Mouse (Mus musculus) T-cell, adult 2 months (primary cell): ENCODE results near the gene B4galt3.

Source experiments
- DNase-seq: peaks from one replicate; pipeline ENCODE4 v3.0.0; 2022; ENCODE audit warnings: low spot score

The B4galt3 gene

DNA sequence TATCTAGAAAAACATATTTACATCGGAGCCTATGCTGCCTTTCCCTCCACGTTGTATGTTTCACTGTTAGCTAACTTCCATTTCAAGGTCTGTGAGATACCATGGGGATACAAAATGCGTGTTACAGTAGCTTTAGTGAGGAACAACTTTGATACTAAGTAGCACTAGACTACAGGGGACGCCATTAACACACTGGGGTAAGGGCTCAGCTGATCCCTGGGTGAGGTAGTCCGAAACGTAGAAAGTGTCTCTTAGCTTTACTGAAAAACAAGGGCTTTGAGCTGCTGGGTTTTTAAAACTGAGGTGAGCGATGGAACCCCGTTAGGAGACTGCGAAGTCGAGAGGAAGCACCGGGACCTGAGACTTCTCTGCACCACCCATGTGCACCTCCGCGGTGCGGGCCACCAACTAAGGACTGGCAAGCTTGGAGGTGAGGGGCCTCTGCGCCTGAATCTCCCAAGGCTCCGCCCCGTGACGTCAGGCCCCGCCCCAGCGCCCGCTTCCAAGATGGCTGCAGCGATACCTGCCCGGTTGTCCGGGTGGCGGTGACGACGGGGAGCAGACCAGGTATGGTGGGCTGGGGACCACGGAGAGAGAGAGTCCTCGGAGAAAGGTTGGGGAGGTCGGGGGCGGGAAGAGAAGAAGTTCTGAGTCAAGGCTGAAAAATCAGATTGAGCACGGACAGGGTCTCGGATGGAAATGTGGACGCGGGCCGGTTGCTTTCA lies at the start of gene B4galt3:
Gene B4galt3 (plus strand): TSS at position 481 of the 725 bp plus-strand sequence.
- DNase-seq, result peak; percentile 95

DNA sequence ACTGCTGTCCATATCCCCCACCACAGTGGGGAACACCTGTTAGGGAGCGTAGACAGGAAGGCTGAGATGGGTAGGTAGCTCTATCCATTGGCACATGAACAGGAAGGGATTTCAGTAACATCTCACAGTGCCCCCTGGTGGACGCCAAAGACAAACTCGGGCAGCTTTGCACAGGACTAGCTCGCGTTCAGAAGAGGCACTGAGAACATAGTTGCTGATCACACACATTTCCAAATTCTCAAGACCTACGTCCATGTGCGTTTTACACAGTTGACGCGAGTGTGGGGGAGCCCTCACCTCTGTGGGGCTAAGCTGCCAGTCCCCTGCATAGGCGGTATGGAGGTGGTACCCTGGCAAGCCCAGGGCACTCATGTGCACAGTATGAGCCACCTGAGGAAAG lies 49.3 kb upstream of the B4galt3 start:
- peak; percentile 77 for DNase-seq

- DNase-seq, result no peak
These were observed 48.6 kb upstream of the B4galt3 start for GRCm38 (mm10) chr1:171221281-171222193.

DNA sequence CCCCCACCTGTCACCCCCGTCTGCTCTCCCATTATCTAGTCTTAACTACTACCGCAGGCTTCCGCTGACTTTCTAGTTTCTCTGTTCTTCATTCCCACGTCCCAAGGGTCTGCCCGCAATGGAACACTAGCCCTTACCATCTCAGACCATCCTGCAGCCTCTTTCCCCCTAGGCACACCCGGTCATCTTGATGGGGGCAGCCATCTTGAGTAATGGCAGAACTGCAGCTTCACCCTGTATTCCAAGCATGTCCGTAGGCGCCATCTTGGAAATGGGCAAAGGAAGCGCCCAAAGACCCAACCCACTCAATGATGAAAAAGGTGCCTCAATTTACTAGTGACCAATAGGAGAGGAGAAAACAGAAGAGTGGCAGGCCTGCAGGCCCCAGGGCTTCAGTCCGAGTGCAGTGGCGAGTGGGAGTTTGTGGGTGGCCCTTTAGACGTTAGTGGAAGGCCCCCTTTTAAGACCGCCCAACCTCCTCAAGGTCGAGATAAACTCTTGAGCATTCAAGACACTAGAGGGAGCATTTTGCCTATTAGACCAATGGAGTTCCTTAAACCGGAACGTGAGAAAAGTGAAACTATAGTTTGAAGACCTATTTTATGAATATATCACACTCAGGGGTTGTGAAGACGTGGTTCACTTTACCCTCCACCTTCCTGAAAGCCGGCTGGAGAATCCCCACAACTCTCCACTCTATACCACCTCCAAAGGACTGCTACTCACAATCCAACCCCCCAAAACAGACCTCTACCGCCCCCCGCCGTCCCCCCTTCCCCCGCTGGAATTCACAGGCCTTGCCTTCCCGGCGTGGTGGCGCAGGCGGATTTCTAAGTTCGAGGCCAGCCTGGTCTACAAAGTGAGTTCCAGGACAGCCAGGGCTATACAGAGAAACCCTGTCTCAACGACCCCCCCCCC lies 47.6 kb upstream of the B4galt3 start, which contains the start of gene Tomm40l:
Gene Tomm40l (minus strand): TSS at position 277 of the 918 bp plus-strand sequence.
- DNase-seq, result peak; percentile 97

DNA sequence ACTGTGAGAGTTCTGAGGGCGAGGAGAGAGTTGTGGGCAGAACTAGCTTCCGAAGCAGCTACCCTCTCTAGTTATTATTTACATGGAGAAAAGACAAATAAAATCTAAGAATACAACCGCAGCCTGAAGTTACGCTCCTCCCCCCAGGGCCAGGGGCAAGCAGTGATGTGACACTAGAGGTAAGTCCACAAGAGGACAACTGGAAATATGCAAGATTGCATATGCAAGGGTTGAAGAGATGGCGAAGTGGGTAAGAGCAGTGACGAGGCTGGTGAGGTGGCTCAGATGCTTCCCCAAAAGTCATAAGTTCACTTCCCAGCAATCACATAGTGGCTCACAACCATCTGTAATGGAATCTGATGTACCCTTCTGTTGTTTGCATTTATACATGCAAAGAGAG lies 47.0 kb upstream of the B4galt3 start:
- no peak for DNase-seq

DNA sequence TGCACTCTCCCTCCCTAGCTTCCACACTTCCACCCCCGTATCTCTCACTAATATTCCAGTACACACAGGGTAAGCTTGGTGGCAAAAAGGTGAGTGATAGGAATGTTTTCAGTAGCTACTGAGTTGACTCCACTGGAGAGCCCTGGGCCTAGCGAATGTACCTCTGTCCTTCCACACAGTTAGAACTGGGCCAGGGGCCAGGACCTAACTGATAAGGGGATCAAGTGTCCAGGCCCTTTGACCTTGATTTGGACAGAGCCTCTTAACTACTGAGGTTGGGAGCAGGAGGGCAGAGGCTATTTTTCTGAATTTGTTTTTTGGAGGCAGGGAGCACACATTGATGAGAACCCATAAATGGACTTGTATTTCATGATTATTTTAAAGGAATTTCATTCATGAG lies 46.3 kb upstream of the B4galt3 start:
- DNase-seq, result no peak

DNA sequence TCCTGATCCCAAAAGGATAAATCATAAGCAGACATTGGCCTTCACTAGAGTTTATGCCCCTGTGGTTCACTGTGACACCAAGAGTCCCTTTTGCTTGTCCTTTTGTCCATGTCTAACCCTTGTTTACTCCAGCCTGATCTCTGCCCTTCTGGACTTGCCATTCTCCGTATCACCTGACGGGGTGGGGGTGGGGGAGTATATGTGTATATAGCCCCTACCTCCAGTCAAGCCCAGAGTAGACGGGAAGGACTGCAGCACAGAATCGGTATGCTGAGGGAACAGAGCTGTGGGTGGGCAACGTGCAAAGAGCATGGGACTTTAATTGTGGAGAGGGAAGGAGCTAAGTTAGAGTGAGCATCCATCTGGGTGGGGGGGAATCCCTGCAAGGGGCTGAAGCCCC lies 45.3 kb upstream of the B4galt3 start, which contains the start of gene Apoa2:
Gene Apoa2 (plus strand): TSS at position 198 of the 400 bp plus-strand sequence.
- DNase-seq, result no peak

DNA sequence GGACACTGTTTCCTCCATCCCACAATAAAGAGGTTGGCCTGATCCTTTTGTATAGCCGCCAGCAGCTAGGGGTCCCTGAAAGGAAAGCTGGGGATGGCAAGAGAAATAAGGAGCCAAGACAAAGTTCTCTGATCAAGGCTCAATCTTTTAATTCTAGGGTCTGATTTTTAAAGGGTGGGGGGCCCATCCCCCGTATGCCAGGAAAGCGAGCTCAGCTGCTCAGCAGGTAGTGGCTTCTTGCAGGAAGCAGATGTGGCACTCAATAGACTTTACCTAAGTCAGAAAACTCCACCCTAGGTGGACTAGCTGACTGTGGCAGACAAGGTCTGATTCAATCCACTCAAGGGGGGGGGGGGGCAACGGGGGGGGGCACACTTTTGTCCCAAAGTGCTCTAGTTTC lies 43.3 kb upstream of the B4galt3 start:
- no peak for DNase-seq

- no peak for DNase-seq
These were observed 42.2 kb upstream of the B4galt3 start for GRCm38 (mm10) chr1:171227879-171228278.

DNA sequence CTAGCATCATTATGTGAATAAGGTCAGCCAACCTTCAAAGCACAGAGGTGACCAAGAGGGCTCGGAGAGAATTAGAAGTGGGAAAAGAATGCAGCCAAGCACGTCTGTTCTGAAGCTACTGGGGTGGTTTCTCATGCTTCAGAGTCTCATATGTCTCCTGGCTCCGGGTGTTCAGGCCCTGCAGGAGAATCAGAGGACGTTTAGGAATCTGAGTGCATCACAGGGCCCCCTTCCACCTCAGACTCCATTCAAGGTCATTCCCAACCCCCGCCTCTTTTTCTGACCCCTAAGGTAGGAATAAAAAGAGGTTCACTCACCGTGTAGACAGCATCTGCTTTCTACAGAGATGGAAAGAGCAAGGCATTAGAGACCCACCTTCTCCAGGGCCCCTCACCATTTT lies 40.4 kb upstream of the B4galt3 start:
- DNase-seq, result no peak

GRCm38 (mm10) chr1:171230215-171230614 lies 39.9 kb upstream of the B4galt3 start:
- no peak for DNase-seq

- no peak for DNase-seq
These were observed 38.3 kb upstream of the B4galt3 start for GRCm38 (mm10) chr1:171231844-171232243.

GRCm38 (mm10) chr1:171232348-171232747 lies 37.8 kb upstream of the B4galt3 start:
- no peak for DNase-seq

DNA sequence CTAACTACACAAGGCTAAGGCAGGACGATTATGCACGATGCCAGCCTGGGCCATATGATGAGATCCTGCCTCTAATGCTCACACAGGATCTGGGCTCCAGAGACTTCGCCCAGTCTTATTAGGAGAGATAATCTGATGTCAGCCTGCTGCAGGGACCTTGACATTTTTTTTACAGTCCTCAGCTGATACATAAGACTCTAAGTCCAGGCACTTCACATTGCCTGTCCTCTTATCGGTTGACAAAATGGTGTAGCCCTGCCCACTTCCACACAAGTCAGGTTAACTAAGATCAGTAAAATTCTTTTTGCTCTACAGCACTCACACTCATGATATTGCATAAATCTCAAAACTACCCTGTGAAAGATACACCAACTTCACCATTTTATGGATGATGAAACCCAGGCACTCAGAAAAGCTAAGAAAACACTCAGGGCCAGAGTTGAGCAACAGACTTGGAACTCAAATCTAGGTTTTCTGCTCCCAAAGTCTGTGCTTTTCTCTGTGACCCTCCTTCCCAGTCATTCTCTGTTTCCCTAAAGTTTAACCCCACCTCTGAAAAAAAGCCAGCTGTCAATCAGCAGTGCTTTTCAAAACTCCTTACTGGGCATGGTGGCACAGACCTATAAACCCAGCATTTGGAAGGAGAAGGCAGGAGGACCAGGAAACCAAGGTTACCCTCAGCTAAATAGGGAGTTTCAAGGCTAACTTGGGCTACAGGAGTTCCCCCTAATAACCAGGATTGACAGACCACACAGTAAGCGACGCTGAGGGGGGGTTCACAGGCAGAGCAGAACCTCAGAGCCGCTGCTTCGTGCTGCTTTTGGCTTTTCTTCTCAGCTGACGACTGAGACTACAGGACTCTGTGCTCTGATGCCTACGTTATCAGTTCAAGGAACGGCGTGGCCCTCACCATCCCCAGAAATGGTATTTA lies 37.1 kb upstream of the B4galt3 start:
- DNase-seq, result no peak

GRCm38 (mm10) chr1:171234126-171234525 lies 36.0 kb upstream of the B4galt3 start, which contains the start of gene Fcer1g:
Fcer1g (minus strand) TSS chr1:171234365.
- DNase-seq, result no peak

DNA sequence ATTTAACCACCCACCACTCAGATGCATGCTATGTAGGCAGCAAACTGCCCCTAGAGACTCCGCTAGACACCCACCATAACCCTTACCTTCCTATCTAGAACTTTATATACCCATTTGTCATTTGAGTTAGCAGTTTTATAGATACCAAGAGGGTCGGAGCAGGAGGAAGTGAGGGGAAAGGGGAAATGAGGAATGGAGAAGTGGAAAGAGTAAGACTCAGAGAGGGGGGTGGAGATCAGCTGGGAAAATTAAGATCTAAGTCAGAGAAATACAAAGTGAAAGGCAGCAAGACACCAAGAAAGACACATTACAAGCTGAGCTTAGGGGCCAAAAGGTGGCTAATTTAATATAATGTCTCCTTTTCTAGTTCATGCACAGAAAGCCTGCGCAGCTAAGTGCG lies 35.6 kb upstream of the B4galt3 start:
- no peak for DNase-seq

DNA sequence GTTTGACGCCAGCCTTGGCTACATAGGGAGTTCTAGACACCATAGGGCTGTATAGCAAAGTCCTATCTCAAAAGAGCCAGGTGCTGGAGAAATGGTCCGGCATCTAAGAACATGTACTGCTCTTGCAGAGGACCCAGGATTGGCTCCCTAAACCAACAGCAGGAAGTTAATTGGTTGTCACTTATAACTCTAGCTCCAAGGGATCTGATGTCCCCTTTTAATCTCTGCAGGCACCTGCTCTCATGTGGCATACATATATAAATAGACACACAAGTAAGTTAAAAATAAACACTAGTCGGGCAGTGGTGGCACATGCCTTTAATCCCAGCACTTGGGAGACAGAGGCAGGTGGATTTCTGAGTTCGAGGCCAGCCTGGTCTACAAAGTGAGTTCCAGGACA lies 34.3 kb upstream of the B4galt3 start:
- DNase-seq, result no peak

GRCm38 (mm10) chr1:171237438-171237837 lies 32.7 kb upstream of the B4galt3 start:
- no peak for DNase-seq

DNA sequence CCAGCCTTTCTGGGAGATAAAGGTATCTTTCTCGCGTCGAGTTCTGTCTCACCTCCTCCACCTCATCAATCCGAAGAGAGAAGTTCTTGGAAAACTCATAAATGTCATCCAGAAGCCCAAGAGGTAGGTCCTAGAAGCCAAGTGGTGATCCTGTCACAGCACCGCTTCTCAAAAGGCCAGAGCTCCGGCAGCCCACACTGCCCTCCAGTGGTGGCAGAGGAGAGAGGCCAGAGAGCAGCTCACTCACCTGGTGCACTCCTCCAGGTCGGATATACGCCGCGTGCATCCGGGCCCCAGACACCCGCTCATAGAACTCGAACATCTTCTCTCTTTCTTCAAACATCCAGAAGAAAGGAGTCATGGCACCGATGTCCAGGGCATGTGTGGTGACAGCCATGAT lies 31.7 kb upstream of the B4galt3 start:
- peak; percentile 54 for DNase-seq

DNA sequence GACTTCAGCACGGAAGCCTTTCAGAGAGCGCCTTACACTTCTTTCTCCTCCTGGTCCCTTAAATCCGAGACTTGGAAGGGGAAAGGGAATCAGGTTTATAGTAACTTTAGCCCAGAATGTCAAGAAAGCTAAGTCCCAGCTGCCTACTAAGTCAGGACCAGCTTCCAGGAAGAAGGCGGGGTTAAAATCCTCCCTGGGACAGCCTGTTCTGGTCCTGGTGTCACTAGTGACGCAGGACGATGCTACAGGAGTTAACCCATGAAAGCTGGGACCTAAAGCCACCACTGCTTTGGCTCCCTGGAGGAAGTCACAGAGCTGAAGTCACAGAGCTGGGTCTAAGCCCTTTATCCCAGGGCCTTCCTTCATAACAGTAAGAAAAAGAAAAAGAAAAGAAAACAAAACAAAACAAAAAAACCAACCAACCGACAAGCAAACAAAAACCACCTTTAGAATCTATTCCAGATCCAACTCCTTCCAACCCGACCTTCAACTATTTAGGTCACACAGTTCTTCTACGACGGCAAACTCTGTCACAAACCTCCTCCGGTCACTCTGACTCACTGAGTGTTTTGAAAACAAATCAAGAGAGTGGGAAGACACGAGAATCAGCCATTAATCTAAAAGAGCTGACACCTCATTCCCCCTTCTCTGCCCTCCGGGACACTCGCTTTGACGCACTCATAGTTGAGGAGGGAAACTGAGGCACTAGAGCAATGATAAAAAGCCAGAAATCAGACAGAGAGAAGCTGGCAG lies 30.0 kb upstream of the B4galt3 start:
- no peak for DNase-seq
